Mouse (Mus musculus) retina, adult 2 months (tissue): ENCODE measurements around the gene Cers6.

Experiments
- DNase-seq: peaks from one replicate; pipeline ENCODE4 v3.0.0-alpha.2; 2012; ENCODE audit warnings: low read depth, low spot score

Cers6 gene

DNA sequence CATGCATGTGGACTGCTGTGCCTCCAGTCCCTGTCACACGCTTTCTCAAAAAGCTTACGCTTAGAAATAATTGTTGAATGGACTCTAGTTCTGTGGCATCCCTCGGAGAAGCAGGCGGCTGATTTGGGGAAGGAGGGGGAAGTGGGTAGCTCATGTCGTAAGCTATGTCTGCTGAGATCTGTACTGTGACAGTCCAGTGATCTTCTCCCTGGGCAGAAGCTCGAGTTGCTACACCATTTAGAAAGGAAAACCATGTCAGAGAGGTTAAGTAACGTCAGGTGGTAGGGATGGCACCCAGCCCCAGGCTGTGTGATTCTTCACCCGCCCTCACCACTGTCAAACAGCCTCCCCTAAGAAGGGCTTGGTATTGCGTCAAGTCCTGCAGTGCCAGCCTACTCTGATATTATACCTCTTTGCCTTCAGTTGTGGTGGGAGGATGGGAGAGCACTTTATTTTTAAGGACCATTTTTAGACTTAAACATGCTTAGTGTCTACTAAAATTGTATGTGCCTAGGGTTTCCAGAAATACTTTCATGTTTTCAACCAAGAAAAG is 154.0 kb downstream of the Cers6 start:
- no peak for DNase-seq

DNA sequence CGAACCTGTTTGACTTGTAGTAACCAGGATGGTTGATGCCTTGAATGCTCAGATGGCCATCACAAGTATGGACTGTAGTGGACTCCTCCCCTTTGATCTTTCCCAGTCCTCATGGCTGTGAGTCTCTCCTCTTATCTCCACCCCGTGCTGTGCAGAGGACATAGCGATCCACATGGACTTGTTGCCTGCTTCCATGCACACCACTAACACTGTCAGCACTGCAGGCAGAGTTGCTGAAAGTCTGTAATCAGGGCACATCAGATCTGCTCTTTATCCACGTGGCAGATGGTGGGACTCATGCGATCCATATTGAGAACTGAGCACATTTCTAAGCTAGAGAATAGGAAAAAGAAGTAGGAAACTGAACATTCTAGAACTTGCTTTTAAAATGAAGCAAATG is 154.6 kb downstream of the Cers6 start:
- no peak for DNase-seq

DNA sequence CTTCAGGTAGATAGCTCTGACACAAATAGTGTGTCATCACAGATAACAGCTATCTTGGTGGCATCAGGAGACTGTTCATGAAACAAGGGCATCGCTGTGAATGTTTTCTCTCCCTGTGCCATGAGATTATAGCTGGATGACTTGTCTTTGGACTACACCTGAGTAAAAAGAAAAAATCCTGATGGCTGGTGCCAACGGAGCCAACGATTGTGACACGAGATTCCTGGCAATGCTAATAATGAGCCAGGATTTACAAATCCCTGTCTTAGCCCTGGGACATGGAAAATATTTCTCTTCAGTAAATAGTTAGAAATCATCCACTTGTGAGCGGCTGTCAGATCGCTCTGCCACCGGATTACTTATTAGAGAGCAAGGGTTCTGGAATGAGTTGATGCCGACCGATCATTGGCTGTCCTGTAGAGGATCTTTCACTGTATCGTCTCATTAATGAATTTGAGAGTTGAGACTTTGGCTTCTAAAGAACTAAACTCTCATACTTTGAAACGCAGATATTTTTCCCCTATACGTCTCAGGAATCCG is 157.9 kb downstream of the Cers6 start:
- DNase-seq: no peak

DNA sequence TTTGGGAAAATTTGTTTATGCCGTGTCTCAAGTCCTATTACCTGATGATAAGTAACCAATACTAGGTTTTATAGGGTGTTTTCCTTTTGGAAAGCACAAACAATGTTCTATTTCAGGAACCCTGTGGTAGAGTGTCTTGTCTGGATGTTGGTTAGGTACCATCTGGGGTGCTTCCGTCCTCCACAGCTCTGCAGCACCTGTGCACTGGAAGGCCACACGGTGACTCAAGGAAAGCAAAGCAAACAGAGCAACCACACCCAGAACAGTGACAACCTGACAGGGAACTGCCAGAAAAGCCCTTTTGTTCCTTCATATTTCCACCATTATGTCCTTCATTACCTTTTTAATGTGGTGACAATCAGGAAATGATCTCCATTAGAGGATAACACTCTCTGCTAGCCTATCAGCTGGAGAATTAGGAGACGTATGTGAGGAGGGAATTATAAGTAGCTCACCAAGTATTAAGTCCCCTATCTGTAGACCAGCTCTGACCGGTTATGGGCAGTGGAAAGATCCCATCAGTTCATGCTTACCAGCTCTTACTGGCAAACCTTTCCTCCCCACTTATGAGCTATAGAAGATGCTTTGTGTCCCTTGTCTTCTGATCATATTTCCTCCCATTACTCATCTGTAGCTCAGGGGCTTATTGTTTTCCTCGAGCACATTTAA is 158.7 kb downstream of the Cers6 start:
- DNase-seq: no peak

DNA sequence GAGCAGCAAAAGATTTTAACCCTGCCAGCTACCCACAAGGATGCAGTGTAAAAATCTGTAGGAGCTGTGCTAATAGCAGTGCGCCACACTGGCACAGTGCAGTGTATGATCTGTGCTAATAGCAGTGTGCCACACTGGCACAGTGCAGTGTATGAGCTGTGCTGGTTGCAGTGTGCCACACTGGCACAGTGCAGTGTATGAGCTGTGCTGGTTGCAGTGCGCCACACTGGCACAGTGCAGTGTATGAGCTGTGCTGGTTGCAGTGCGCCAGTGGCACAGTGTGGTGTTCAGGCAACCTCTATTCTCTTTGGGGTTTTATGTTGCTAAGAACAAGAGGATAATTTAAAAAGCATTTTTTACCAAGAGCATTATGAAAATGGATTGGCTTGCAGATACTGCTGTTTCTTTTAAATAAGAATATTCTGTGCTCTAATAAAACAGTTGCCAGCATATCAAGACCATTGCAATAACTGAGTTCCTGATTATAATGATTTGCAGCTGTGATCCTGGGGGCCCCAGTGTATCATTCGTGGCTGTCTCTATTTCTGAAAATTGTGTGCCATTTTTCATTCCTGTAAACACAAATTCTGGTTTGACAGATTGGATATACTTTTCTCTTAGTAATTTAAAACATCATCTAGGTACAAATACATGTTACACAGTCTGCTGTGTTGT is 159.5 kb downstream of the Cers6 start:
- DNase-seq: no peak

DNA sequence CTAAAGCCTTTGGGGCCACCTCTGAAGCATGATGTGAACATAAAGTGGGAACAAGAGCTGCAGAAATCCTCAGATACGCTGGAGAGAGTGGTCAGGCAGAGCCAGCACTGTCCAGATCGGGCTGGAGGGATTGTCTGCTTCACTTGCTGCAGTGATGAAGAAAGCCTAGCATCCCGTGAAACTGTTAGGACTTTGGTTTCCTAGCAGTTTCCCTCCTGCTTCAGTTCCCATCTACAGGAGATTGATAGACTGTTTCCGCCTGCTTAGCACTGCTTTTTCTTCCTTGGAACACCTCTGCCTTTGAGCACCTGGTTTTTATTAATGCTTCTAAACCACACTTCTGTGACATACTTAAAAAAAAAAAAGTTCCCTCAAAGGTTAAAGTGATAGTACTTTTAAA is 160.3 kb downstream of the Cers6 start:
- no peak for DNase-seq

DNA sequence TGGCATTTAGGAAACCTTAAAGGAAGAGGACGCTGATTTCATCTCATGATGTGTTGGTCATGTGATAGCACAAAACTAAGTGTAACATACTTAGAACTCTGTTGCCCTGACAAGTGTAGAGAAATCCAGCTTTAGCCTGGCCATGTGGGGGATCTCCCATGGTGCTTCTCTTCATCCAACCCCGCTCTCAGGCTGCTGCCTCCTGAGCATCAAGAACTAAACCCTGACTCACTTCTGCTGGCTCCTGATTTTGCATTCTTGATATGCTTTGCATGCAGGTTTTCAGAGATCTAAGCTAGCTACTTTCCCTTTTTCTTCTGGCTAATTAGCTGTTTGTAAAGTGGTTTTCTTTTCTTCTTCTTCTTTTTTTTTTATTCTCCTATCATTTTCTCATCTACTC is 163.6 kb downstream of the Cers6 start:
- DNase-seq: no peak

DNA sequence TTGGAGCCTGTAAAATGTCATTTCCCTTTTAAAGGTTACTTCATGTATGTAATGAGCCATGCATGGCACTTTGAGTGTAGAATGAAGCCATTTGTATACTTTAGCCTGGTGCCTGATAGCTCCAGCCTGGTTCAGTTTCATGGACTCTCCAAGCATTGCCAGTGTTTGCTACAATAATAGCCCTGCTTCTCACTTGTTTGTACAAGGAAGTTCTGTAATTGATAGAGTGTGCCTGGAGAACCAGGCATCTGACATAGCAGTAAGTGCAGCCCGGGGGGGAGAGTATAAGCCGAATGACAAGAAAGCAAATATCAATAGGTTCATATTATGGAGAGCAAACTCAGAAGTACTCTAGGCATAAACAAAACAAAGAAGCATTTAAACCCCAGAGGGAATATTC is 171.3 kb downstream of the Cers6 start:
- no peak for DNase-seq

DNA sequence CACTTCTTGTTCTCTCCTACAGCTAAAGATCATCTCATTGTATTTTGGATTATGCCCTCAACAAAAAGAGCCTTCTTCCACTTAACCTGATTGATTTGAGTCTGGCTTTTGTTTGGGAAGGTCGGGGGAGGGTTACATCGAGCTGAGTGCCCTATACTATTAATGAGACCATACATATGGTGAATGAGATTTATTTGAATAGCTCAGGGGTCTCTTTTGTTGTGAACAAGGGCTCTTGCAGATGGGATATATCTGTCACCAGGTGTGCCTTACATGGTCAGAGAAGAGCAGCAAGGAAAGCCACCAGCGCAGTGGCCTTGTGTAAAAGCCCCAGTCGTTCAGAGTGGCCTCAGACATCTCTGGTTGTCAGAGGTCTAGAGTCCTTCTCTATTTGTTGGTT is 174.2 kb downstream of the Cers6 start:
- no peak for DNase-seq

DNA sequence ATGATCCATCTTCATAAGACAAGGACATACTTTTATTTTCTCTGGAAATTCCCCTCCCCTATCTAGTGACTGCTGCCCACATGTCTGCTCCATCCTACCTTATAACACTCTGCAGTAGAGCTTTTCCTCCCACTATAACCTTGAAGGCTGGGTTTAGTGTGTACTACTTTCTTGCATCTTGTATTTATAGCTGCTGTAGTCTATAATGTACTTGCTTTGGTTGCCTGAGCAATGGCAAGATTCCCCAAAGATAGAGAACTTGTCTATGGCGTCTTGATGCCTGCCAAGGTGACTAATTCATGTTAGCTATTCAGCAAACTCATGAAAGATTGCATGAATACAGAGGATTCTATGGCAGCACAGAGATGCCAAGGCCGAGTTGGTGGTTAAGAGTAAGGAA is 176.1 kb downstream of the Cers6 start:
- DNase-seq: no peak

DNA sequence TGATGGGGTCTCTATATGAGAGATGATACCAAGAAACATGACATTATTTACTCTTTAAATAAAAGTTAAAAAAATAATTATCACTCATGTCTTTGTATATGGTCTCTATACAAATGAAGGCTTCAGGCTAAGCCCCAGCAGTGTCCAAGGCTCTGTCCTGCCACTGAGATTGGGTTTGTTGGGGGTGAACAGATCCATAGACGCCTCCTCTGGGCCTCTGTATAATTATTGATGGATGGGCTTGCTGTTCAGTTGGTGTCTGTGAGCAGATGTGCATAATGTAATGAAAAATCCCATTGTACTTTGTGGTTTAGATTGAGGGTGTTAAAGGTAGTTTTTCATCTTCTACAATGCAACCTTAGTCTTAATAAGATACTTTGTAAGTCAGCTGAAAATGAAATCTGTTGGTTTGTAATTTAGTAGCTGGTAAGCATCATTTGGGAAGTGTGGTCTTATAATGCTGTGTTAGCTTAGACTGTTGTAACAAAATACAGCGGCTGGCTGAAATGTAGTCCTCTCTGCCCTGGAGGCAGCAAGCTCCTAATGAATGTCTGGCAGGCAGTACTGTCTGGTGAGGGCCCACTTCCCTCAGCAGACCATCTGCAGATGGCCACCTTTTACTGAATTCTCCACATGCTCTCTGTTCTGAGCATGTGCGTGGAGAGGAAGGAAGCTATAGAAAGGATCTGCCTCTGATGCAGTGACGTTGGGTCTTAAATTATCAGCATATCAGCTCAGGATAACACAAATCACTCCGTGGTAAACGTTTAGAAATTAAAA is 181.3 kb downstream of the Cers6 start:
- DNase-seq: no peak

DNA sequence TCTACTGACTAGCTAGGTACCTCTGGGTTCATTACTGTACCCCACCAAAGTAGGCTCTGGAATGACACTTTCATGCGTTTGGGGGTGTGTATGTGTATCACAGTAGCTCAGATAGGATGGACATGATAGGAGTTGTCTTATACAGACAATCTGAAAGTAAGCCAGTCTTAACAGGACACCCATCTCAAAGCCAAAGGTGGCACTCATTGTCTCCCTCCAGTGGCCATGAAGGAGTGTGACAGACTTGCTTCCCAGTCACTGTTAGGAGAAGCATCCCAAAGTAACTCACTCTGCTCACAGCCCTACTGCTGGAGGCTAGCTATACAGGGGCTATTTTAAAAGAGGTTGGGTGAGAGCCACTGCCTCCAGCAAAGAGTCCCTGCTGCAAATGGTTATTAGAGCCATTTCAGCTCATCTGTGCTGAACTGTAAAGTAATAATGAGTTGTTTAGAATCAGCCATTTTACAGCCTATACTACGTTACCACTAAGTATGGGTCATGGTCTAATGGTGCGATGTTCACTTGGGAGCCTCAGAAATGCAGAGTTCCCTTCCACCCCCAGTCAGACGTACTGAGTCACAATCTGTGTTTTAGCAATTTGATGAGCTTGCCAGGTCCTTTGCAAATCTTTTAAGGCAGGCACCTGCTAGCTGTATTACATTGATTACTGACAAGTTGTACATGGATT is 182.3 kb downstream of the Cers6 start:
- DNase-seq: no peak

DNA sequence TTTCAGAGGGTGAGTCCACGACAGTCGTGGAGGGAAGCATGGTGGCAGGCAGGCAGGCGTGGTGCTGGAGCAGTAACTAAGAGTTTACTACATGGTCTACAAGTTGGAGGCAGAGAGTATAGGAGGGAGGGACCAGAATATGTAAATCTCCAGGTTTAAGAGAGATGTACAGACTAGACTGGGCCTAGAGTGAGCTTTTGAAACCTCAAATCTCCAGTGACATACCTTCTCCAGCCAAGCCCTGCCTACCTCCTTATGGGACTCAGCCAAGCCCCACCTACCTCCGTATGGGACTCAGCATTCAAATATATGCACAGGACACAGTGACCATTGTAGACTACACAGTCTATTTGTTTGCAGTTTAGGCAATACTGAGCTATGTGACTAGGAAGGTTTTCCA is 184.7 kb downstream of the Cers6 start:
- no peak for DNase-seq

DNA sequence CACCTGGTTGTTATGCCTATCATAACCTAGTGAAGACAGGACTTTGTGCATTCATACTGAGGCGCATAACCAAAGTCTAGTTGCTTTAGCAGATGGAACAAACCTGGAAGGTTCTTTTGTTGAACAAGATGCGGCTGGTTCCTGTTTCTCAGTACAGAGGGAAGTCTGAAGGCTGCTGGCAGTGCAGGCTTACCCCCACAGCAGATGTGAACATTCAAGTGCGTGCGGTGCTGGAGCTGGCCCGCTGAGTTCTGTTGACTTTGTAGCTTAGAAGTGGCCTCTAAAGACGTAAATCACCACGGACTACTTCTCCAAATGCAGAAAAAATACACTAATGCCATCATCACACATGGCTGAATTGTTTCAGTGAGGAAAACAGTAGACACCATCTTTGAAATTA is 186.1 kb downstream of the Cers6 start:
- DNase-seq: no peak

DNA sequence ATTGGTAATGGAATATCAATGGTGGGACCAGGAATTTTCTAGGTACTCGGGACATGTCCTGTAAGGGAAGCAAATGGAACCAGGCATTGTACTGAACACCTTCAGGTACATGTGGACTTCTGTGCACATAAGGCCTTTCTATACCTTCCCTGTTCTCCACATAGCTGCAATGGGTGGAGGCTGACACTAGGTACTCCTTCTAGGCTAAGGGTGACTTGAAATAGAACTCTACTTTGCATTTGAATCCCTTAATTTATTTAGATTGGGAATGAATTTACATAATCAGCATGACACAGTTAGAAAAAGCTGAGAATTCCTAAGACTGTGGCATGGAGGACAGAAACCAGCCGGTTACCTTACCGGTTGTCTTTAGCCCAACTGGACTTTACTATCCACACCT is 186.6 kb downstream of the Cers6 start:
- DNase-seq: no peak

DNA sequence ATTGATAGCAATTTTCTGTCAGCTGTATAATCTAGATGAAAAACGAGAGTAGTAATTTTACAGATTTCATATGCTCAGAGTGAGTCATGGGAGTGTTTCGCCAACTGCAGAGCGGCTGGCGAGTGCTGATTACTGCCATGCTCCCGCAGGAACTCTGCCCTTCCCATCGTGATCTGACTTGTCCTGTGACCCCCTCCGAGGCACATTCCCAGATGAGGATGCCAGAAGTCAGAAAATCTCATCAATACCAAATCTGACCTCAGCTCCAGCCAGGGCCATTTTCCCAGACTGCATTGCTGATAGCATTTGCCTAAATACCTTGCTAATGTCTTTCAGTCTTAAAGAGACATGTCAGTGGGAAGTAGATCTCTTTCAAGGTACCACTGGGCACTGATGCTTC is 187.9 kb downstream of the Cers6 start:
- DNase-seq: no peak

DNA sequence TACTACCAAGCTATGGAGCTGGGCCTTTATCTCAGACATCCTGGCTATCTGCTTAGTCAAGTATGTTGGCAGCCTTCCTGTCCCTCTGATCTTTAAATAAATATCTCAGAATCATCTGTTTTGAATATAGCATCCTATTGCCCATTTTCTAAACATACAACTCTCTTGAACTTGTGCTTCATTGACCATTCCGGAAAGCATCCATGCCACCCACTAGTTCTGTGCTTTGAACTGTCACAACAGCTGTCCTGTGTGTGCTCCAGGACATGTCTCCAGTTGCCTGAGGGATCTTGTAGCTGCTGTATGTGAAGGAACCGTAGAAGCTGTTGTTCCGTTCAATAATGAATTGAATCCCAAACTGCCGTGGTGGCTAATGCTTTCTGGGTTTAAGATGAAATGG is 188.9 kb downstream of the Cers6 start:
- no peak for DNase-seq

DNA sequence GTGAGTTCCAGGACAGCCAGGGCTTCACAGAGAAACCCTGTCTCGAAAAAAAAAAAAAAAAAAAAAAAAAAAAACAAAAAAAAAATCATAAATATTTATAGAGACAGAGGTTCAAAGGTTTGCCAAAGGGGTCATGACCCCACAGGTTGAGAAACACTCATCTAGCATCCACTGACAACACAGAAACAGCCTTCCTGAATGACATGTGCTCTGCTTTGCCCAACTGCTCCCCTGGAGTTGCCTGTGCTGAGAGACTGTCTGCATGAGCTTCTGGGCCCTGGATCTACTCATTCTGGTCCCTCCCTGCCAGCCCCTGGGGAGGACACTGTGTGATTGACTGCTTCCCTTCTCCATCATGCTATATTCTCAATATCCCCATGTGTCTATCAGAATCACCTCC is 190.4 kb downstream of the Cers6 start:
- DNase-seq: no peak

DNA sequence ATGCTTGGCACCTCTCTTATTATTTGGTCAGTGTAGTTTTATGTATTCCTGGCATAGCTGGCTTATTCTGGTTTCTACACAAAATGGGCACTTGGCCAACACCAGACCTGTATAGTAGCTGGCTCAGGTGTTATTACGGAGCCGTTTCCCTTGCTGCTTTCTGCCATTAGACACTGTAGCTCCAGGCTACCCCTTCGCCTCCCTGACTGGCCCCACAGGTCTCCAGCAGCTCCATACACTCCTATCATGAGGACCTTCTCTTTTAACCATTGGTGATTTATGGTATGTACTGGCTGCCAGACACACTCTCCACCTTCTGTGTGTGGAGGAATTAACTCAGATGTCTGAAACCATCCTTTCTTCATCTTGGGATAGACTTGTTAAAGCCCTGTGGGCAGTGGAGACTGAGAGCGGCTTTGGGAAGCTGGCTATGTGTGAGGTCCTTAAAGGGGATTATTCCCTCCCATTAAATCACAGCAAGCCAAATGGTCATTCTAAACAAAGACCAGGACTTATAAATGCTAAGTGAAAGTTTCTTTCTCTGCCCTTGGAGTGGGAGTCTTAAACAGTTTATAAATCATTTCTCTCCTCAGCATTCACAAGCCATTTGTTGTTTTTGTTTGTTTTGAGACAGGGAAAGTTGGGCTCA is 192.1 kb downstream of the Cers6 start:
- DNase-seq: no peak

DNA sequence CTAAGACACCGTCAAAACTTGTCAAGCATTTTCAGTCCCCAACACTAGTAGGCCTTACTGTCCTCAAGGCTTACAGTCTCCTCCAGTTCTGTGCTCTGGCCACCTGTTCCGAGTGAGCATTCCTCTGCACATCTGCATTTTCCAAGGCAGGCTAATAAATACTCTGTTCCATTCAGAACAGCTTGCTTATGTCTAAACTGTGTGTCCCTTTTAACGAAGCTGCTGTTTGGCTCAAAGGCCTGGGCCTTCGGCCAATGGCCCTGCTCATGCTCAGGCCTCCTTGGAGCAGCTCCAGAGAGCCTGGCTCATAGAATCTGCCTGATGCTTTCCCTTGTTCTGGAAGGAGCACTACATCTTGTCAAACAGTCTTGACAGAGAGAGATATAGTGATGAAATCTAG is 193.0 kb downstream of the Cers6 start:
- DNase-seq: no peak

DNA sequence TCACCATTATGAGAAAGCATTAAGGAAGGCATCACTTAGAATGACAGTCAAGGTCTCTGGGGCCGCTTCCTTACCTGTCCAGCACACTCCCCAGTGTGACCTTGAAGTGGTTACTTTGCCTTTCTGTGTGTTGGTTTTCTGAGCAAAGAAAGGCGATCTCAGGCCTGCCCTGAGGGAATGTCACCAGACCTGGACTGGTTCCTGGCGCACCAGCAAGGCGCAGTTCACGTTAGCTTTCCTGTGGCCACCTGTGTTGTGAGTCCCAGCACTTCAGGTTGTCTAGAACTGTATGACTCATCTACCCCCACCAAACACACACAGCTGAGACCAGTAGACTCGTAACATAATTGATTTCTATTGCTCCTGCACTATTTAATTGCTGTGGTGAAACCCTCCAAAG is 193.9 kb downstream of the Cers6 start:
- no peak for DNase-seq
